Mouse (Mus musculus) limb, embryonic 14.5 days (tissue): ENCODE measurements around the gene Ripor1. TPM values are rescaled to one million over a fixed set of nuclear protein-coding genes. Genes with fewer than 3 reads are reported as not detected.

ENCODE experiments used
- ATAC-seq: fragments of 200-750 bp; cut with Nextera tagmentation; 2 replicates; pipeline ENCODE4 v1.8.0; 2017; ENCODE audit warnings: low read depth, moderate number of reproducible peaks, moderate TSS enrichment; ENCODE audit not compliant: low FRiP score
- DNase-seq: peaks from one replicate; pipeline ENCODE4 v3.0.0-alpha.2; 2015; ENCODE audit warnings: low spot score
- H3K27ac ChIP-seq: fragments of 300-500 bp; sonication (generic); replicated peaks from 2 replicates; pipeline ENCODE4 v1.5.1; 2014; ENCODE audit warnings: low read depth, mild to moderate bottlenecking, low read length, moderate library complexity, mixed read lengths
- H3K27me3 ChIP-seq: fragments of 300-500 bp; sonication (generic); 2 replicates; pipeline ENCODE4 v1.6.1; 2014; ENCODE audit warnings: low read length, mixed read lengths; ENCODE audit not compliant: control insufficient read depth, insufficient read depth
- H3K36me3 ChIP-seq: fragments of 300-500 bp; sonication (generic); 2 replicates; pipeline ENCODE4 v1.6.1; 2014; ENCODE audit warnings: mild to moderate bottlenecking, low read length, moderate library complexity, mixed read lengths; ENCODE audit not compliant: control insufficient read depth, insufficient read depth
- H3K4me1 ChIP-seq: fragments of 300-500 bp; sonication (generic); 2 replicates; pipeline ENCODE4 v1.6.1; 2014; ENCODE audit warnings: antibody characterized with exemption, low read length, mixed read lengths; ENCODE audit not compliant: control insufficient read depth, insufficient read depth
- H3K4me2 ChIP-seq: fragments of 300-500 bp; sonication (generic); replicated peaks from 2 replicates; pipeline ENCODE4 v1.6.1; 2014; ENCODE audit warnings: low read depth, mild to moderate bottlenecking, low read length, moderate library complexity; ENCODE audit not compliant: severe bottlenecking
- H3K4me3 ChIP-seq: fragments of 300-500 bp; sonication (generic); replicated peaks from 2 replicates; pipeline ENCODE4 v1.5.1; 2014; ENCODE audit warnings: low read length
- H3K9ac ChIP-seq: fragments of 300-500 bp; sonication (generic); 2 replicates; pipeline ENCODE4 v1.6.1; 2014; ENCODE audit warnings: mild to moderate bottlenecking, low read depth, low read length, moderate library complexity; ENCODE audit not compliant: severe bottlenecking
- H3K9me3 ChIP-seq: fragments of 300-500 bp; sonication (generic); 2 replicates; pipeline ENCODE4 v1.6.1; 2016; ENCODE audit warnings: low read length; ENCODE audit not compliant: control insufficient read depth
- POLR2A ChIP-seq: fragments of 200-500 bp; IDR thresholded peaks from 2 replicates; pipeline ENCODE4 v1.8.0; 2012; ENCODE audit warnings: inconsistent platforms, mild to moderate bottlenecking, moderate library complexity, borderline replicate concordance; ENCODE audit not compliant: insufficient read depth, insufficient read length; ENCODE audit errors: extremely low read depth
- WGBS: fragments of 180-500 bp; shearing (Covaris S2); extraction: QIAGEN DNeasy Blood & Tissue Kit; methylation state at CpG from one replicate; pipeline ENCODE4 v1.1.7; 2014; 5-methylcytosine and 5-hydroxymethylcytosine counted together
- polyA plus RNA-seq, 2 experiments: library from polyadenylated mRNA; depleted of rRNA in 1 of 2; stranded (reverse) in 1 of 2; unstranded in 1 of 2; fragments of >200 nt; fragmentation: Nextera tagmentation in 1 of 2; extraction: Ambion mirVana in 1 of 2; gene quantifications; 2 replicates each; pipeline versions ENCODE4 v1.2.1 to v1.2.3; 2012 to 2014

The Ripor1 gene
- polyA plus RNA-seq, 2 experiments = 18.7 to 25.0 TPM

DNA sequence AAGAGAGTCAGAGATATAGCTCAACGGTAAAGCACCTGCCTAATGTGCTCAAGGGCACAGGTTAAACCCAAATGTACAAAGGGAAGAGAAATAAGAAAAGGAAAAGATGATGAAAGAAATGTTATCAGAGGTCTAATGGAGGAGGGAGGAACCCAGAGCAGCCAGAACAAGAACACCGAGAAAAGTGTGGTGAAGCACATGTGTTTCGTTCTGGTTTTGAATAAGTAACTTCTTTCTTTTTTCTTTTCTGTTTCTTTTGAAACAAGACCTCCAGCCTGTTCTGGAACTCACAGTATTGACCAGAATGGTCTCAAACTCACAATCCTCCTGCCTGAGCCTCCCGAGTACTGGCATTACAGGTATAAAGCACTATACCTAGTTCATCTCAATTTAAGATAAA, 24.3 kb downstream of the Ripor1 start:
- DNase-seq (no peak), ATAC-seq (no peak)
- Histone ChIP-seq H3K9ac (no peak overlapping the region), H3K27ac (no peak overlapping the region), H3K9me3 (no peaks in the 10 kb centered on the region), H3K4me3 (no peak overlapping the region), H3K36me3 (no peaks in the 10 kb centered on the region), H3K4me1 (peaks cover 9% of the 10 kb centered on the region), H3K27me3 (no peaks in the 10 kb centered on the region), H3K4me2 (no peak overlapping the region)
- WGBS = 85% methylated on average over 4 of the region's 4 CpGs
- no peak for TF ChIP-seq POLR2A

- no peak overlapping the region for H3K9ac ChIP-seq
- no peaks in the 10 kb centered on the region for H3K27me3 ChIP-seq
- no peaks in the 10 kb centered on the region for H3K9me3 ChIP-seq
- H3K27ac ChIP-seq = no peak overlapping the region
- H3K4me2 ChIP-seq = peak overlapping the region; percentile 82
- DNase-seq (no peak), ATAC-seq (no peak)
- H3K4me1 ChIP-seq = peaks cover 13% of the 10 kb centered on the region
- H3K36me3 ChIP-seq = peaks cover 10% of the 10 kb centered on the region; the same call in 1 of the 2 replicates
- TF ChIP-seq POLR2A = no peak
- peak overlapping the region; percentile 96; the same call in 1 of the 2 replicates for H3K4me3 ChIP-seq
- WGBS = 87% methylated on average over 2 of the region's 2 CpGs
Measured at GRCm38 (mm10) chr8:105634771-105635458, 29.9 kb downstream of the Ripor1 start.

DNA sequence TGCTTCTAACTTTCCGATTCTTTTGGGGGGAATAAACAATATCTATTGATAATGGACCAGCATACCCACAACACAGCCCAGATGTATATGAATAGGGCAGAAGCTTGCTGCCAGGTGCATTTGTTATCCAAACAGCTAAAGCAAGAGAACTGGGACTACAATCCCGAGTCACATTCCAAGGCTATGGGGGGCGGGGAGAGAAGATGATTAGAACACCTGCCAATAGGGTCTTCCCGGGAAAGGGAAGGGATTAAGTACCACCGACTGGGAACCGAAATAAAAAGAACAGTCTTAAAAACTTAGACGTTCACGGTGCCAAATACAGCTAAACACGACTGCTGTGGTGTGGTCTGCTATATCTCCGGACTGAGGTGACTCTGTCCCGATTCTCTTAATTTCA, 30.4 kb downstream of the Ripor1 start:
- H3K4me2 ChIP-seq = peak overlapping the region; percentile 82
- DNase-seq = no peak
- no peak for TF ChIP-seq POLR2A
- no peaks in the 10 kb centered on the region for H3K27me3 ChIP-seq
- peak overlapping the region; percentile 96 for H3K4me3 ChIP-seq
- H3K4me1 ChIP-seq = peaks cover 14% of the 10 kb centered on the region
- 5% methylated on average over 11 of the region's 11 CpGs for WGBS
- H3K9me3 ChIP-seq = no peaks in the 10 kb centered on the region
- no peak for ATAC-seq
- H3K36me3 ChIP-seq = peaks cover 10% of the 10 kb centered on the region; the same call in 1 of the 2 replicates
- H3K27ac ChIP-seq = peak overlapping the region; percentile 100
- H3K9ac ChIP-seq = peak overlapping the region; percentile 100

DNA sequence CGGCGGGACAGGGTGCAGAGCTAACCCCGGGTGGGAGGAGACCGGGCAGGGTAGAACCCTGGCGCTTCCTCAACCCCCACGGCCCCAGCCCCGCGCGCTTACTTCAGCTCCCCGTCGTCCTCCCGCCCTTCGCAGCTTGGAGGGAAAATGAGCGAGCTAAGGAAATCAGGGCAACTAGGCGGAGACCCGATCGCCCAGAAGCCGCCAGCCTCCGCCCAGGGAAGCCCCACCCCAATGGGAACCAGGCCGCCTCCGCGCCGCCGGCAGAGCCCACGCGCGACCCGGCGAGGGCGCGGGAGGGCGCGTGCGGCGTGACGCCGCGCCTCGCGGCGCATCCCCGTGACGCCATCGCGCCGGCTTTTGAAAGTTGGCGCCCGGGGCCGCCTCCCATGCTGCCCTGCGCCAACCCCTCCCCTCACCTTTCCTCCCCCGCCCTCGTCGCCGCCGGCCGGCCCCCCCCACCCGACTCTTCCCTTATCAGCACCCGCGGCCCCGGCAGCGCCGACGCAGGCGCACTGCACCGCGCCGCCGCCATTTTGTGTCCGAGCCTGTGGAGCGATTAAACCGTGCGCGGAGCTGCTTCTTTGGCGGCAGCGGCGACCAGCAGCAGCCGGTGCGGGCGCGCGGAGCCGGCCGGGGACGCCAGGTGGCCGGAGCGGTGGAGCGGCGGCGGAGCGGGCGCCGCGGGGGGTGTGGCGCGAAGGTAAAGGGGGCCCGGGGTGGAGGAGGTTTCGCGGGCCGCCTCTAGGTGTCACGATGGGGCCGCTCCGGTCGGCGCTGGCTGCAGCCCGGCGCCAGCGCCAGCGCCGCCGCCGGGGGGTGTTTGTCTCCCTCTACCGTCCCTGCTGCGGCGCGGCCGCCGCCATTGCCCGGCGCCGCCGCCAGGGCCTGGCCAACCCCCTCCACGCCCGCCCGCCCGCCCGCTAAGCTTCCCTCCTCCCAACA, 31.2 kb downstream of the Ripor1 start, which contains the start of gene Ctcf:
TSS of gene Ctcf (plus strand) at position 551 of the 945 bp plus-strand sequence.
- peak; percentile 87 for DNase-seq
- ATAC-seq = peak; percentile 91
- peak within 1 kb of the TSS; percentile 96 for H3K4me3 ChIP-seq
- H3K9me3 ChIP-seq = no peaks in the 10 kb centered on the region
- H3K4me2 ChIP-seq = peak within 1 kb of the TSS; percentile 82
- peak within 1 kb of the TSS; percentile 100 for H3K27ac ChIP-seq
- H3K9ac ChIP-seq = peak within 1 kb of the TSS; percentile 100
- H3K27me3 ChIP-seq = no peaks in the 10 kb centered on the region
- H3K36me3 ChIP-seq = peaks cover 10% of the 10 kb centered on the region; the same call in 1 of the 2 replicates
- H3K4me1 ChIP-seq = peaks cover 16% of the 10 kb centered on the region
- WGBS = 0% methylated on average over 33 of the region's 126 CpGs
- TF ChIP-seq POLR2A = 0 out of 2 replicates have a peak, but pooled peaks have one; percentile 38

GRCm38 (mm10) chr8:105636963-105637510, 32.0 kb downstream of the Ripor1 start, which contains the start of gene Agrp:
TSS of gene Agrp (minus strand) at chr8:105637393.
- Histone ChIP-seq H3K4me3 (peak within 1 kb of the TSS; percentile 96), H3K27me3 (no peaks in the 10 kb centered on the region), H3K9ac (peak within 1 kb of the TSS; percentile 100), H3K27ac (peak within 1 kb of the TSS; percentile 100), H3K9me3 (no peaks in the 10 kb centered on the region), H3K4me1 (peaks cover 16% of the 10 kb centered on the region), H3K36me3 (peaks cover 10% of the 10 kb centered on the region; the same call in 1 of the 2 replicates), H3K4me2 (peak within 1 kb of the TSS; percentile 82)
- DNase-seq (no peak), ATAC-seq (peak; percentile 32; the same call in 1 of the 2 replicates)
- WGBS = under 1% methylated on average over 39 of the region's 63 CpGs
- TF ChIP-seq POLR2A = peak; percentile 61; the same call in 1 of the 2 replicates
